Mouse (Mus musculus) forebrain, embryonic 15.5 days (tissue): ENCODE measurements at regions not wholly inside any gene's neighbourhood (a gene's known extent, or its start where the extent isn't known, plus 50 kb on each side); places are given as distances from the start of the nearest gene placed in this dataset.

Source experiments
- ATAC-seq: fragments of 200-750 bp; cut with Nextera tagmentation; replicated peaks from 2 replicates; pipeline ENCODE4 v1.8.0; 2017; ENCODE audit warnings: mild to moderate bottlenecking, moderate TSS enrichment, moderate library complexity
- H3K27ac ChIP-seq: fragments of 300-500 bp; sonication (generic); replicated peaks from 2 replicates; pipeline ENCODE4 v1.5.1; 2015; ENCODE audit warnings: mild to moderate bottlenecking, inconsistent platforms
- H3K27me3 ChIP-seq: fragments of 300-500 bp; sonication (generic); 2 replicates; pipeline ENCODE4 v1.6.1; 2015; ENCODE audit warnings: inconsistent platforms
- H3K36me3 ChIP-seq: fragments of 300-500 bp; sonication (generic); 2 replicates; pipeline ENCODE4 v1.6.1; 2015; ENCODE audit warnings: mild to moderate bottlenecking, inconsistent platforms
- H3K4me1 ChIP-seq: fragments of 300-500 bp; sonication (generic); 2 replicates; pipeline ENCODE4 v1.6.1; 2015; ENCODE audit warnings: inconsistent platforms
- H3K4me2 ChIP-seq: fragments of 300-500 bp; sonication (generic); replicated peaks from 2 replicates; pipeline ENCODE4 v1.6.1; 2015; ENCODE audit warnings: mild to moderate bottlenecking, inconsistent platforms
- H3K4me3 ChIP-seq: fragments of 300-500 bp; sonication (generic); 2 replicates; pipeline ENCODE4 v1.5.1; 2015; ENCODE audit warnings: mild to moderate bottlenecking, inconsistent platforms
- H3K9ac ChIP-seq: fragments of 300-500 bp; sonication (generic); replicated peaks from 2 replicates; pipeline ENCODE4 v1.6.1; 2015; ENCODE audit warnings: mild to moderate bottlenecking, inconsistent platforms
- H3K9me3 ChIP-seq: fragments of 300-500 bp; sonication (generic); 2 replicates; pipeline ENCODE4 v1.6.1; 2016; ENCODE audit warnings: inconsistent platforms
- WGBS: fragments of 180-500 bp; shearing (Covaris S2); methylation state at CpG from one replicate; pipeline ENCODE4 v1.1.7; 2015; ENCODE audit warnings: mixed read lengths; 5-methylcytosine and 5-hydroxymethylcytosine counted together

DNA sequence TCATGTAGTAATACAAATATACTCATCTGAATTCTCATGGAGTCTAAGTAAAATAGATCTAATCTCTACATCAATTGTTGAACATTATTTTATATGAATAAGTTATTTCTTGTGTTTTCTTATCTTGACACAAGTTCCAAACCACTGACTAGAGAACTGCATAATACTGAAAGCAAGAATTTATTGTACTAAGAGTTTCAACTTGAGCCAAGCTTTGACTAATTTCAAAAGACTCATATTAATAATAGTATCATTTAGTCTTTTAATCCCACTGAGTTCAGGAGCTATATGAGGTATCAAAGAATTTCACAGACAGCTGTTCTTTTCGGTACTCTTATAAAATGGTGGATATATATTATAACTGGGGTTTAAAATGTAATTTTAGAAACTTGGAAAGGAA is 103.3 kb upstream of the Tbl1xr1 start:
- H3K9ac ChIP-seq: no peak overlapping the region
- no peaks in the 10 kb centered on the region for H3K4me1 ChIP-seq
- no peak overlapping the region for H3K27ac ChIP-seq
- H3K4me3 ChIP-seq: no peak overlapping the region
- no peaks in the 10 kb centered on the region for H3K27me3 ChIP-seq
- no peaks in the 10 kb centered on the region for H3K36me3 ChIP-seq
- WGBS: 94% methylated on average over 1 of the region's 1 CpGs
- ATAC-seq: no peak
- H3K4me2 ChIP-seq: no peak overlapping the region
- no peaks in the 10 kb centered on the region for H3K9me3 ChIP-seq

DNA sequence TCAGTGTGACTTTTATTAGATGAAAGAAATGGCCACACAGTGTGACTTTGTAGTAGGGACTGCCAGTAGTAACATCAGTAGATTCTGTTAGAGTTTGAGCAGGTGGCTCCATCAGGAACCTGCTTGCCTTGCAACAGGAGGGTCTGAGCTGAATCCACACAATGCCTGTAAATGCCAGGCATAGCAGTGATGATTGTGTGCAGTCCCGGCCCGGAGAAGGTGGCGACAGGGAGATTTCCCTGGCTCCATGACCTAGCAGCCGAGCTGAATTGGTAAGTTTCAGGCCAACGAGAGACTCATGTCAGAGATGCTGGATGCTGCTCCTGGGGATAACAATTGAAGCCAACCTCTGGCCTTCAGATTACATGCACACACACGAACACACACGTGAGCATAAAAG is 102.8 kb upstream of the Tbl1xr1 start:
- 83% methylated on average over 7 of the region's 7 CpGs for WGBS

DNA sequence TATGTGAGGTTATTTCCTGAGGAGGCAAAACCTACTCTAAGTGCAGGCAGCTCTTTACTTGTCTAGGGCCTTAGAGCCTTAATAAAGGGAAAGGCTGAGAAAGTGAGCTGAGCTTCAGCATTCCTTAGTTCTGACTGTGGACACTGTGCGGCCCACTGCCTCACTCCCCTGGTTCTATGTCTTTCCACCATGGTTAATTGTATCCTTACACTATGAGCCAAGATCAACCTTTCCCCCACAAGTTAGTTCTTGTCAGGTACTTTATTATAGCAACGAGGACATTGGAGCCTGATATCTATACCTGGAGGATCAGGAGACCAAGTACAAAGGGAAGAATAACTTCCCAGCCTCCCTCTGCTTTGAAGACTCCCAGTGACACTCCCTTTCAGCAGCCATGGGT is 101.7 kb upstream of the Tbl1xr1 start:
- WGBS: 90% methylated on average over 2 of the region's 2 CpGs
- no peak for ATAC-seq
- Histone ChIP-seq H3K4me3 (no peak overlapping the region), H3K27me3 (no peaks in the 10 kb centered on the region), H3K9ac (no peak overlapping the region), H3K36me3 (no peaks in the 10 kb centered on the region), H3K27ac (no peak overlapping the region), H3K4me1 (no peaks in the 10 kb centered on the region), H3K4me2 (no peak overlapping the region), H3K9me3 (no peaks in the 10 kb centered on the region)

More for the DNA sequence above, 102.8 kb upstream of the Tbl1xr1 start:
- Histone ChIP-seq H3K9ac (no peak overlapping the region), H3K9me3 (no peaks in the 10 kb centered on the region), H3K4me3 (no peak overlapping the region), H3K27ac (no peak overlapping the region), H3K4me1 (no peaks in the 10 kb centered on the region), H3K27me3 (no peaks in the 10 kb centered on the region), H3K4me2 (no peak overlapping the region), H3K36me3 (no peaks in the 10 kb centered on the region)
- ATAC-seq: no peak

DNA sequence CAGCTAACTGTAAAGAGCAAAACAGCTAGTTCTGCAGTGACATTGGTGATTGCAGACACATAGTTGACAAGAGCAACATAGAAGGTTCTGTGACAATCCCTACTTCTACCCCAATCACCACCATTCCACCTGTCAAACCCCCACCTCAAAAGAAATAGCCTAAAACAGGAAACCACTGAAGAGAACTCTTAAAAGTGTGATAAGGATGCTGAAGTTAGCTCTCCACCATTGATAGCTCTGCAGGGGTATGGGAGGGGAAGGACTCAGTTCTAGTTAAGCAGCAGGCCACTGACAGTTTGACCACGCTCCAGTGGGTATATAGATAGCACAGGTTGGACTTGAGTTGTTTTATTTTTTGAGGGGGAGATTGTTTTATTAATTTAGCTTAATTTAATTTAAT is 98.7 kb upstream of the Tbl1xr1 start:
- no peaks in the 10 kb centered on the region for H3K27me3 ChIP-seq
- no peak for ATAC-seq
- no peak overlapping the region for H3K4me3 ChIP-seq
- no peaks in the 10 kb centered on the region for H3K9me3 ChIP-seq
- no peak overlapping the region for H3K9ac ChIP-seq
- H3K4me1 ChIP-seq: no peaks in the 10 kb centered on the region
- no peak overlapping the region for H3K4me2 ChIP-seq
- H3K27ac ChIP-seq: no peak overlapping the region
- H3K36me3 ChIP-seq: no peaks in the 10 kb centered on the region
- 85% methylated on average over 1 of the region's 1 CpGs for WGBS

DNA sequence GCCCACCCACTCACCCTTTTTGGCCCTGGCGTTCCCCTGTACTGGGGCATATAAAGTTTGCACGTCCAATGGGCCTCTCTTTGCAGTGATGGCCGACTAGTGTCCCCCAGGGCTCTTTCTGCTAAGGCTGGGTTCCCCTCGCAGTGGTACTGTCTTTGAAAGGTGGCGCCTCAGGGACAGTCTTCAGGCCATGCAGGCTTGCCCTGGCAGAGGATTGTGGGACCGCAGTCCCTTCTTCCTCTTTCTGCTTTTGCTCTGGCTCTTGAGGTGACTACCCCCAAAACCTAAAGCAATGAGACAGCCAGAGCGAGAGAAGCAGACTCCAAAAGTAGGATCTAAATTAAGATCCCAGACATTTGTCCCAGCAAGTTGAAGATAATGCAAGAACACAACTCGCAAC is 93.5 kb upstream of the Tbl1xr1 start:
- Histone ChIP-seq H3K27ac (no peak overlapping the region), H3K36me3 (no peaks in the 10 kb centered on the region), H3K9me3 (no peaks in the 10 kb centered on the region), H3K9ac (no peak overlapping the region), H3K4me1 (no peaks in the 10 kb centered on the region), H3K27me3 (no peaks in the 10 kb centered on the region), H3K4me2 (no peak overlapping the region), H3K4me3 (no peak overlapping the region)
- WGBS: 90% methylated on average over 8 of the region's 8 CpGs
- ATAC-seq: no peak

DNA sequence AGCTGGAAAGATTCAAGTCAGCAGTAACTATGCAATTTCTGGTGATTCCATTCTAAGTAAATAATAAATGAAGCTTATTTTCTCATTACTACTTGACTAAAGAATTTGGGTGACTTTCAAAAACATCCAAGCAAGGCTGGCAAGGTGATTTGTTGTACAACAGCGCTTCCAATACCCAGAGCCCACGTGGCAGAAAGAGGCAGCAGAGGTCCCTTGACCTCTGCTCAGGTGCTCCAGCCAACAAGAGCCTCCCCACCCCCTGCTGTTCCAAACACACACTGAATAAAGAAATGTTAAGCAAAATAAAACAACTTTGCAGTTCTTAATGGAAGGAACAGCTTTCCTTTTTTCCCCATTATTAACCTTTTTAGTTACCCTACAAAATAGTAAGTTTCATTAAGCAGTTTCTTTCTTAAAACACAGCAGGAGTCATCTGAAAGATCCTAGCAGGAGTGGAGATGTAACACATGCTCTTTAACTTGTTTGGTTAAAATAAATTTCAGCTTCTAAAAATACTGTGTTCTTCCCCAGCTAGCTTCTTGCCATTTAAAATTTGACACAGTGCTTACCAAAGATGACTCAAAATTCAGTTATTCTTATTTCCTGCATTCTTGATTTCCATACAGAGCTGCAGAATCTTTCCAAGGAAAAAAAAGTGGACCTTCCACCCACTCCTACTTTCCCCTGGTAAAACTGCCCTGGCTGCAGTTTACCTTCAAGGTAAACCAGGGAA is 92.3 kb upstream of the Tbl1xr1 start:
- Histone ChIP-seq H3K27me3 (no peaks in the 10 kb centered on the region), H3K9ac (no peak overlapping the region), H3K9me3 (no peaks in the 10 kb centered on the region), H3K36me3 (no peaks in the 10 kb centered on the region), H3K4me2 (no peak overlapping the region), H3K4me1 (no peaks in the 10 kb centered on the region), H3K27ac (no peak overlapping the region), H3K4me3 (no peak overlapping the region)
- ATAC-seq: no peak
- 32% methylated on average over 2 of the region's 2 CpGs for WGBS

DNA sequence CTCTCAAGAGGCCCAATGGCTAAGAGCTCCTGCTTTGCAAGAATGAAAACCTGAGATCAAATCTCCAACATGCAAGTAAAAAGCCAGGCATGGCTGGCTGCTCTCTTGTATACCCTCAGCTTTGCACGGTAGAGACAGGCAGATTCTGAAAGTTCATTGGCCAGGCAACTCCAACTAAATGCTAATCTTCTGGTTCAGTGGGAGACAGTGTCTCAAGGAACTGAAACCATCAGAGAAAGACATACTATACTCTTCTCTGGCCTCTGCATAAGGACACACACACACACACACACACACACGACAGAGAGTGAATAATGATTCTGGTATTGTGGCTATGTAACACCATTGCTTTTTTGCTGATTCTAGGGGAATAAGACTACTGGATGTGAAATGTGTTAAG is 91.6 kb upstream of the Tbl1xr1 start:
- Histone ChIP-seq H3K4me2 (no peak overlapping the region), H3K4me3 (no peak overlapping the region), H3K27ac (no peak overlapping the region), H3K9me3 (no peaks in the 10 kb centered on the region), H3K9ac (no peak overlapping the region), H3K27me3 (no peaks in the 10 kb centered on the region), H3K36me3 (no peaks in the 10 kb centered on the region), H3K4me1 (no peaks in the 10 kb centered on the region)
- no peak for ATAC-seq
- 62% methylated on average over 2 of the region's 2 CpGs for WGBS

DNA sequence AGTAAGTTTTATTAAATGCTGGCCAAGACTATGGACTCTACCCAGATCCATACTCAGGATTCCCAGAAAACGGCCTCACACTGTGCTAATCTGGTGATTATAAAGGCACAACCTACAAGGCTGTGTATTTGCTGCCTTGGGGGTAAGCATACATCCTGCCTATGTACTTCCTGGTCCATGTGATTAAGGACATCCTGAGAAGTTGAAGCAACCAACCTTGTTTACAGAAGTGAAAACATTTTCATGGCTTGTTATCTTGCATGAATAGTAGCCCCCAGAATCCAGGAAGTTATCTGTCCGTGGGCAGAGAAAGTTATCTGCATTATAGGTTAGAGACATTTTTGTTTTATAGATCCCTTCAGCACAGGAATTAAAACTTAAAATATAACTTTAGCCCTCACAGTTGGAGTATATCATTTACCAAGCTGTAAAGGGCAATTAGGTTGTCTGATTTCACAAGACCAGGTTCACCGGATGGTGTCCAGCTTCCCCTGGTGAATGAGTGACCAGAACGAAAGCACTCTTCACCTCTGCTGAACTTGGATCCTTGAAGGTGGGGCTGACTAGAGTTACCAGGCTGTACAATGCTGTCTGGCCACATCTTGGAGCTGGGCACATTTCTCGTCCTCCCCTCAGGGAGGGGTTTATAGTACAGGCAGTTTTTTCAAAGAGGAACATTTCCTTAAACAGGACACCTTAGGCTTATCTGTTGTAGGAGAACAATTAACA is 90.1 kb upstream of the Tbl1xr1 start:
- H3K9ac ChIP-seq: no peak overlapping the region
- no peak for ATAC-seq

DNA sequence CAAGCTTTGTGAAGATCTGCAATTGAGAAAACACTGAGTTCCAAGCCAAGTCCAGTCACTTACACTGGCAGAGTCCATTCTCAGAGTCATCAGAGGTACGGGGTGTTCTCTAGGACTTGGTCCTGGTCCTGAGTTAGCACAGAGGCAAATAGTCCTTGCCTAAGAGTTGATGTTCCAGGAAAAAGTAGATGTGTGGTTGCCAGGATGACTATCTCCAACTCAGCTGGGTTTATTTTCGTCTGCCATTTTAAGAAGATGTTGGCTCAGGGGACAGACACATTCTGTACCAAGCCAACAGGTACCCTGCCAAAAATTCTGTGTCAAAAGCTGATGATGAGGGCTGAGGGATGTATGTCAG is 89.6 kb upstream of the Tbl1xr1 start:
- no peak overlapping the region for H3K27ac ChIP-seq
- H3K9me3 ChIP-seq: no peaks in the 10 kb centered on the region
- WGBS: 81% methylated on average over 2 of the region's 2 CpGs
- H3K4me3 ChIP-seq: no peak overlapping the region
- no peak overlapping the region for H3K9ac ChIP-seq
- H3K4me1 ChIP-seq: no peaks in the 10 kb centered on the region
- no peaks in the 10 kb centered on the region for H3K27me3 ChIP-seq
- H3K4me2 ChIP-seq: no peak overlapping the region
- no peaks in the 10 kb centered on the region for H3K36me3 ChIP-seq
- ATAC-seq: no peak

More for the DNA sequence above, 90.1 kb upstream of the Tbl1xr1 start:
- no peak overlapping the region for H3K4me3 ChIP-seq
- H3K36me3 ChIP-seq: no peaks in the 10 kb centered on the region
- H3K27me3 ChIP-seq: no peaks in the 10 kb centered on the region
- 88% methylated on average over 5 of the region's 5 CpGs for WGBS
- H3K4me1 ChIP-seq: no peaks in the 10 kb centered on the region
- H3K4me2 ChIP-seq: no peak overlapping the region
- no peak overlapping the region for H3K27ac ChIP-seq
- H3K9me3 ChIP-seq: no peaks in the 10 kb centered on the region

DNA sequence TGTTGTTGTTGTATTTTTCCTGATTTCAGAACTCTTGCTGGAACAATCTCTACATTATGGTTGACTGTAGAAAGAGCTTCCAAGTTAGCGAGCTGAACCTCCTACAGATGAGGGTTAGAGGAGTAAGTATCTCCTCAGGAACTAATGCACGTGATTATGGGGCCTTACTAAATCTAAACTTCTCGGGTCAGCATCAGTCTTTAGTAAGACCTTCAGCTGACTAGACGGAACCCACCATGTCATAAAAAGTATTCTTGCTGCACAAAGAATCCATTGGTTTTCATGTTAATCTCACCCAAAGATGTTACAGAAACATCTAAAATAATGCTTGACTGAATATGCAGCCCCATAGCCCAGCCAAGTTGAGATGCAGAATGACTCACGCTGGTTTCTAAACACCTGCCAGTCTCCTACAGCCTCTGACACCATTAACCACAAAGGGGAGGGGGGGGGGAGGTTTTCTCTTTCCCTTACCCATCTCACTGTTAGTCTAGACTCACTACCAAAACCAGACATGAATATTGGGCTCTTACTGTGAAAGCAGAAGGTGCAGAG is 88.9 kb upstream of the Tbl1xr1 start:
- Histone ChIP-seq H3K4me3 (no peak overlapping the region), H3K9ac (no peak overlapping the region), H3K36me3 (no peaks in the 10 kb centered on the region), H3K4me1 (no peaks in the 10 kb centered on the region), H3K27me3 (no peaks in the 10 kb centered on the region), H3K9me3 (no peaks in the 10 kb centered on the region), H3K4me2 (no peak overlapping the region), H3K27ac (no peak overlapping the region)
- 90% methylated on average over 5 of the region's 5 CpGs for WGBS
- no peak for ATAC-seq

DNA sequence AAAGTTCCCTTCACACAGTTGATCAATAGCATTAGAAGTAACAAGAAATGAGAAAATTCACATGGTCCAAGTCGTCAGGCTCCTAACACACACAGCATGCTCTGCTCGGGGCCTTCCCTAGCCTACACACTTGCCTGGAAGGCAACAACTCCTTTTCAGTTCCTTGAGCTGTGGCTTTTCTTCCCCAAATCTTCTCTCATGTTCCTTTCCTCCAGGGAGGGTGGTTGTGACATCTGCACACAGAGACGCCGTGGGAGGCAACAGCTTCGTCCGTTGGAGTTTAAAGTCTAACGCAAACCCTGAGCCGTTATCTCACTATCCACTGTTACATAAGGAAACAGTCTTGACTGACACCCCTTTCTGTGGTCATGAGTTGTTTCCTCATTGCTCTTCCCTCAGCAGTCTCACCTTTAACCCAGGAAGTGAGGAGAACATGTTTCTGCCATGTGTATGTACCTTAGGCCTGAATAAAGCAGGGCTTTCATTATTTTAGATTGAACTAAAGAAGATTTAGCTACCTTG is 88.4 kb upstream of the Tbl1xr1 start:
- 88% methylated on average over 8 of the region's 8 CpGs for WGBS
- Histone ChIP-seq H3K27me3 (no peaks in the 10 kb centered on the region), H3K9me3 (no peaks in the 10 kb centered on the region), H3K4me2 (no peak overlapping the region), H3K36me3 (no peaks in the 10 kb centered on the region), H3K27ac (no peak overlapping the region), H3K4me1 (no peaks in the 10 kb centered on the region), H3K9ac (no peak overlapping the region), H3K4me3 (no peak overlapping the region)
- ATAC-seq: no peak

DNA sequence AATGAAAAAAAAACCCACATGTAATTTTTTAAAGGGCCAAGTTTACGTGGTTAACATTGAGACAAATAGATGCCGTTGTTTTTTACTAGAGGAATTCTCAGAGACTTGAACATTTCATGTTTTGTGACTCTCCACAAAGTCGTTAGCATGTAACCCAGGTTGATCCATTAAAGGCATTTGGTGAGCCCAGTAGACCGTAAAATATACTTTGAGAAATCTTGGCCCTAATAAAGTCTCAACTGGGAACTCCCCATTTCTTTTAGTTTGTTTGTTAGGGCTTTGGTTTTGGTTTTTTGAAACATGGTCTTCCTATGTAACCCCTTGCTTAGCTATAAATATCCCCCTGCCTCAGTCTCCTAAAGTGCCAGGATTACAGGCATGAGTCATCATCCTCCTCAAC is 85.9 kb upstream of the Tbl1xr1 start:
- ATAC-seq: no peak
- Histone ChIP-seq H3K4me3 (no peak overlapping the region), H3K9ac (no peak overlapping the region), H3K36me3 (no peaks in the 10 kb centered on the region), H3K4me2 (no peak overlapping the region), H3K4me1 (no peaks in the 10 kb centered on the region), H3K27ac (no peak overlapping the region), H3K27me3 (no peaks in the 10 kb centered on the region), H3K9me3 (no peaks in the 10 kb centered on the region)
- WGBS: 67% methylated on average over 4 of the region's 4 CpGs
